Mouse (Mus musculus) kidney, postnatal 10 days (tissue): ENCODE results near the gene Gm597.

Experiments
- DNase-seq: peaks from one replicate; pipeline ENCODE4 v3.0.0; 2021; ENCODE audit warnings: mixed read lengths

Gene Gm597

GRCm38 (mm10) chr1:28780152-28780551 is at the start of gene Gm597:
Gene Gm597, minus strand, starts transcription at chr1:28780252.
- DNase-seq = no peak

GRCm38 (mm10) chr1:28807689-28808088 is 27.6 kb upstream of the Gm597 start:
- no peak for DNase-seq

DNA sequence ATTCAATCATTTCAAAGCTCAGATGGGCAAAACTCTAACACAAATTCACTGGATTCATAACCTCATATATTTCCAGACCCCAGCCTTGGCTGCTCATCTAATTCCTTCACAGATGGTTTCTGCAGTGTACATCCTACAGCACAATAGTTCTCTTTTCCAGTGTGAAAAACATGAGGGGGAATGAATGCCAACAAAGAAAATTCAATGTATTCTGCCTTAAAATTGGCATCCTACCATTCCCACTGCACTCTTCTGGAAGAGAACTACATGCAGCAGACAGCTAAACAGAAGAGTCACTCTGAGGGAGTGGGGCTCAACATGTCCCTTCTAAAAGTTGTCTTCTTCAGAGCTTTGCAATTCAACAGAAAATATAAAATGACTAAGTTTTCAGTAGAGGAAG is 26.6 kb upstream of the Gm597 start:
- DNase-seq = no peak

DNA sequence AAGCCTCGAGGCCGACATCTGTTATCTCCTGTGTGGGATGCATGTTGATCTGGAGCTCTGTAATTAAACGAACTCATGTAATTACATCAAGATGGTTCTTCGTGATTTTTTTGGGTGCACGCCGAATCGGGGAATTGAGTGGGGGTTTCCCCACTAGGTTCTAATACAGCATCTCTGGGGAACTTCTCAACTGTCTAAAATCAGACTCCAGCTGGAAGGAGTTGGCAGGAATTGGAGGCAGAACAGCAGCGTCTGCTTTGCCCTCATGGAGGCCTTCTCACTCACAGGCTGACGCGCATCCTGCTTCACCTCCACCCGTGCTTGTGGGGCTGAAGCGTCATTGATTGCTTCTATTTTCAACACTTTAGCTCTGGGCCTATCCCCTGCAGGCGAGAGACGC is 20.8 kb upstream of the Gm597 start:
- no peak for DNase-seq
